In genomic region chr10:19167101-19167500, GRCm38 (mm10) we compare ENCODE assay signal across 12 mouse cellular contexts.
DNase-seq lines count a peak whose midpoint lies in the region; ATAC-seq lines count a peak whose summit lies in the region.
"Had no signal": no experiment of that assay in that cellular context is flagged by ENCODE, and none has a peak within 500 bp of the region (broad histone marks: within the 10 kb centered on the region; RNA-seq: fewer than 3 reads in every experiment).

No protein-coding gene starts in this region.

- H3K36me3 ChIP-seq in heart, embryonic 14.5 days (ENCODE audit: control insufficient read depth, insufficient read depth, low read length), result no peaks in the 10 kb centered on the region
- H3K36me3 ChIP-seq in lung, embryonic 16.5 days (ENCODE audit: control insufficient read depth, insufficient read depth, low read length), result no peaks in the 10 kb centered on the region
- H3K36me3 ChIP-seq: forebrain, embryonic 12.5 days; limb, embryonic 10.5 days had no signal

- no peaks in the 10 kb centered on the region for H3K27me3 ChIP-seq in heart, embryonic 14.5 days (ENCODE audit: control insufficient read depth, insufficient read depth, low read length)
- no peaks in the 10 kb centered on the region for H3K27me3 ChIP-seq in lung, embryonic 16.5 days (ENCODE audit: control insufficient read depth, insufficient read depth, low read depth, low read length)
- H3K27me3 ChIP-seq: forebrain, embryonic 12.5 days had no signal

- peaks cover 12 to 31% of the 10 kb centered on the region in 2 experiments for H3K4me1 ChIP-seq in heart, embryonic 14.5 days (ENCODE audit: control insufficient read depth in 2 of 2, insufficient read depth in 2 of 2, low read length in 2 of 2)
- H3K4me1 ChIP-seq in lung, embryonic 16.5 days (replicated peaks; ENCODE audit: control insufficient read depth, insufficient read depth, low read length), result peaks cover 11% of the 10 kb centered on the region
- H3K4me1 ChIP-seq in brown adipose tissue, adult 24 weeks (ENCODE audit: control insufficient read depth, insufficient read depth, insufficient read length, low read length), result peaks cover 3% of the 10 kb centered on the region; the same call in 1 of the 2 replicates

- H3K9me3 ChIP-seq in heart, embryonic 14.5 days (ENCODE audit: control insufficient read depth, low read length), result no peaks in the 10 kb centered on the region
- H3K9me3 ChIP-seq in lung, embryonic 16.5 days (ENCODE audit: control insufficient read depth, low read length), result no peaks in the 10 kb centered on the region
- H3K9me3 ChIP-seq: forebrain, embryonic 12.5 days; limb, embryonic 10.5 days had no signal

- H3K4me2 ChIP-seq in heart, embryonic 14.5 days (ENCODE audit: low read length), result peak overlapping the region; percentile 41
- peak overlapping the region; percentile 37; the same call in 1 of the 2 replicates for H3K4me2 ChIP-seq in lung, embryonic 16.5 days (ENCODE audit: low read depth, low read length)
- H3K4me2 ChIP-seq: forebrain, embryonic 12.5 days had no signal

- ATAC-seq in heart, embryonic 14.5 days (ENCODE audit: insufficient number of reproducible peaks, insufficient read depth, low FRiP score, low read depth), result no peak
- no peak for ATAC-seq in lung, embryonic 16.5 days (ENCODE audit: low read depth)
- 0 out of 2 replicates have a peak, but pooled peaks have one; percentile 13 for ATAC-seq in granulocyte monocyte progenitor cell, adult 5-6 weeks (replicated peaks; ENCODE audit: poor library complexity, severe bottlenecking)

- H3K9ac ChIP-seq in heart, embryonic 14.5 days (ENCODE audit: low read length), result no peak overlapping the region
- H3K9ac ChIP-seq in lung, embryonic 16.5 days (ENCODE audit: low read length), result no peak overlapping the region
- H3K9ac ChIP-seq: forebrain, embryonic 12.5 days had no signal

- peak overlapping the region in 1 of 2 experiments; percentile 0; a peak in 1 of 4 replicates for H3K4me3 ChIP-seq in heart, embryonic 14.5 days (ENCODE audit: control insufficient read depth in 1 of 2, insufficient read depth in 1 of 2, low read depth in 1 of 2, low read length in 2 of 2)
- H3K4me3 ChIP-seq in lung, embryonic 16.5 days (ENCODE audit: low read length), result no peak overlapping the region
- H3K4me3 ChIP-seq in brown adipose tissue, adult 24 weeks (ENCODE audit: insufficient read depth, low read depth, low read length), result no peak overlapping the region
- H3K4me3 ChIP-seq: forebrain, embryonic 12.5 days; limb, embryonic 10.5 days had no signal

- peak overlapping the region; percentile 69 to 78 for H3K27ac ChIP-seq in heart, embryonic 14.5 days (replicated peaks in 1 of 2; ENCODE audit: control insufficient read depth in 1 of 2, insufficient read depth in 1 of 2, low read depth in 2 of 2, low read length in 2 of 2)
- H3K27ac ChIP-seq in lung, embryonic 16.5 days (ENCODE audit: low read length), result peak overlapping the region; percentile 55
- H3K27ac ChIP-seq in brown adipose tissue, adult 24 weeks (replicated peaks; ENCODE audit: low read depth, low read length), result 0 out of 2 replicates have a peak overlapping the region, but pooled peaks have one; percentile 1
- H3K27ac ChIP-seq: forebrain, embryonic 12.5 days; limb, embryonic 10.5 days had no signal

- WGBS in heart, embryonic 14.5 days, result 73% methylated on average over 7 of the region's 7 CpGs
- 72% methylated on average over 7 of the region's 7 CpGs for WGBS in lung, embryonic 16.5 days

- intact Hi-C loops in left cerebral cortex, postnatal 25 days (cut with DNase I), result no loop called here

- DNase-seq in heart, postnatal 4 days, result no peak
- DNase-seq in lung, postnatal 25 days (ENCODE audit: low spot score), result no peak
- no peak for DNase-seq in left cerebral cortex, postnatal 25 days (ENCODE audit: low spot score in 2 of 2)
- no peak for DNase-seq in cerebellum, adult 11 months
- DNase-seq: cerebellum, adult 18-20 months; right cerebral cortex, postnatal 14 days had no signal

Comparison
In these comparisons a context has a peak if more than half of its experiments do, and no peak if none do; other contexts are left out.
1. H3K27ac ChIP-seq: peak in every context shown above with its lines; median percentile 74 in heart, embryonic 14.5 days; 55 in lung, embryonic 16.5 days; 1 in brown adipose tissue, adult 24 weeks.